Mouse (Mus musculus): ENCODE results near the gene Ctnnd2. TPM values are rescaled to one million over a fixed set of nuclear protein-coding genes. Genes with fewer than 3 reads are reported as not detected.

Gene Ctnnd2
- total RNA-seq, 2 experiments from 2014 or later = 205 to 208 TPM

- DNase-seq (ENCODE audit: low spot score in 2 of 2) = no peak
Observed at GRCm38 (mm10) chr15:30383075-30383842, 210.9 kb downstream of the Ctnnd2 start.

GRCm38 (mm10) chr15:30384386-30384785 is 212.0 kb downstream of the Ctnnd2 start:
- DNase-seq (ENCODE audit: low spot score in 2 of 2) = no peak

GRCm38 (mm10) chr15:30386489-30386888 is 214.1 kb downstream of the Ctnnd2 start:
- no peak for DNase-seq (ENCODE audit: low spot score in 2 of 2)

- no peak for DNase-seq (ENCODE audit: low spot score in 2 of 2)
Observed at GRCm38 (mm10) chr15:30387244-30387643, 214.9 kb downstream of the Ctnnd2 start.

GRCm38 (mm10) chr15:30401111-30401510 is 228.7 kb downstream of the Ctnnd2 start:
- DNase-seq (ENCODE audit: low spot score in 2 of 2) = no peak

GRCm38 (mm10) chr15:30406254-30406653 is 233.9 kb downstream of the Ctnnd2 start:
- no peak for DNase-seq (ENCODE audit: low spot score in 2 of 2)

- no peak for DNase-seq (ENCODE audit: low spot score in 2 of 2)
Observed at GRCm38 (mm10) chr15:30423146-30423545, 250.8 kb downstream of the Ctnnd2 start.

GRCm38 (mm10) chr15:30424290-30424689 is 251.9 kb downstream of the Ctnnd2 start:
- peak; percentile 16 to 41 for DNase-seq (ENCODE audit: low spot score in 2 of 2)

GRCm38 (mm10) chr15:30427342-30427741 is 254.9 kb downstream of the Ctnnd2 start:
- peak in 1 of 2 experiments; percentile 55 for DNase-seq (ENCODE audit: low spot score in 2 of 2)

- DNase-seq (ENCODE audit: low spot score in 2 of 2) = no peak
Observed at GRCm38 (mm10) chr15:30439045-30439444, 266.7 kb downstream of the Ctnnd2 start.

- peak in 1 of 2 experiments; percentile 35 for DNase-seq (ENCODE audit: low spot score in 2 of 2)
Observed at GRCm38 (mm10) chr15:30450765-30451164, 278.4 kb downstream of the Ctnnd2 start.

GRCm38 (mm10) chr15:30451921-30452320 is 279.5 kb downstream of the Ctnnd2 start:
- DNase-seq (ENCODE audit: low spot score in 2 of 2) = no peak

GRCm38 (mm10) chr15:30457541-30458250 is 285.3 kb downstream of the Ctnnd2 start:
- DNase-seq (ENCODE audit: low spot score in 2 of 2) = peak in 1 of 2 experiments; percentile 59

GRCm38 (mm10) chr15:30458671-30459070 is 286.3 kb downstream of the Ctnnd2 start:
- no peak for DNase-seq (ENCODE audit: low spot score in 2 of 2)

GRCm38 (mm10) chr15:30460341-30461125 is 288.1 kb downstream of the Ctnnd2 start:
- no peak for DNase-seq (ENCODE audit: low spot score in 2 of 2)

- DNase-seq (ENCODE audit: low spot score in 2 of 2) = no peak
Observed at GRCm38 (mm10) chr15:30462804-30463423, 290.5 kb downstream of the Ctnnd2 start.

- DNase-seq (ENCODE audit: low spot score in 2 of 2) = no peak
Observed at GRCm38 (mm10) chr15:30463471-30464047, 291.2 kb downstream of the Ctnnd2 start.

- DNase-seq (ENCODE audit: low spot score in 2 of 2) = no peak
Observed at GRCm38 (mm10) chr15:30466950-30467543, 294.7 kb downstream of the Ctnnd2 start.

GRCm38 (mm10) chr15:30468773-30469172 is 296.4 kb downstream of the Ctnnd2 start:
- DNase-seq (ENCODE audit: low spot score in 2 of 2) = no peak

GRCm38 (mm10) chr15:30471280-30471966 is 299.0 kb downstream of the Ctnnd2 start:
- no peak for DNase-seq (ENCODE audit: low spot score in 2 of 2)
